Mouse (Mus musculus): Measurements from ENCODE around the gene Lrch3.

Lrch3 gene

GRCm38 (mm10) chr16:32981405-32981804, 67.5 kb downstream of the Lrch3 start:
- H3K4me3 ChIP-seq (replicated peaks; ENCODE audit: low read length), result no peak overlapping the region
- H3K36me3 ChIP-seq (ENCODE audit: insufficient read depth, low read length), result peaks cover 53% of the 10 kb centered on the region
- TF ChIP-seq NANOG (IDR thresholded peaks at IDR 0.05; ENCODE audit: borderline replicate concordance, low read length) (no peak), CTCF (conservative IDR thresholded peaks at IDR 0.05; ENCODE audit: low read length) (no peak), POU5F1 (IDR thresholded peaks at IDR 0.05; ENCODE audit: borderline replicate concordance, low read length) (no peak)
- no peaks in the 10 kb centered on the region for H3K27me3 ChIP-seq (ENCODE audit: insufficient read depth, low read length)
- no peaks in the 10 kb centered on the region for H3K9me3 ChIP-seq (ENCODE audit: low read length)
- H3K4me1 ChIP-seq (replicated peaks; ENCODE audit: low read depth, low read length), result no peaks in the 10 kb centered on the region

GRCm38 (mm10) chr16:32984631-32985030, 70.7 kb downstream of the Lrch3 start:
- H3K9me3 ChIP-seq (ENCODE audit: low read length), result no peaks in the 10 kb centered on the region

GRCm38 (mm10) chr16:32992158-32992557, 78.3 kb downstream of the Lrch3 start:
- Histone ChIP-seq H3K27me3 (ENCODE audit: insufficient read depth, low read length) (no peaks in the 10 kb centered on the region), H3K4me1 (replicated peaks; ENCODE audit: low read depth, low read length) (no peaks in the 10 kb centered on the region), H3K4me3 (replicated peaks; ENCODE audit: low read length) (no peak overlapping the region), H3K36me3 (ENCODE audit: insufficient read depth, low read length) (peaks cover 54% of the 10 kb centered on the region), H3K9me3 (ENCODE audit: low read length) (no peaks in the 10 kb centered on the region)
- TF ChIP-seq POU5F1 (IDR thresholded peaks at IDR 0.05; ENCODE audit: borderline replicate concordance, low read length), result no peak
- TF ChIP-seq NANOG (IDR thresholded peaks at IDR 0.05; ENCODE audit: borderline replicate concordance, low read length), result no peak
- TF ChIP-seq CTCF (conservative IDR thresholded peaks at IDR 0.05; ENCODE audit: low read length), result no peak

More at GRCm38 (mm10) chr16:32984631-32985030, 70.7 kb downstream of the Lrch3 start:
- Histone ChIP-seq H3K4me3 (replicated peaks; ENCODE audit: low read length) (no peak overlapping the region), H3K36me3 (ENCODE audit: insufficient read depth, low read length) (peaks cover 47% of the 10 kb centered on the region), H3K4me1 (replicated peaks; ENCODE audit: low read depth, low read length) (no peaks in the 10 kb centered on the region), H3K27me3 (ENCODE audit: insufficient read depth, low read length) (no peaks in the 10 kb centered on the region)
- TF ChIP-seq CTCF (conservative IDR thresholded peaks at IDR 0.05; ENCODE audit: low read length) (no peak), POU5F1 (IDR thresholded peaks at IDR 0.05; ENCODE audit: borderline replicate concordance, low read length) (no peak), NANOG (IDR thresholded peaks at IDR 0.05; ENCODE audit: borderline replicate concordance, low read length) (no peak)

GRCm38 (mm10) chr16:33005216-33005615, 91.3 kb downstream of the Lrch3 start:
- 0 out of 2 replicates have a peak, but pooled peaks cover 6% of the 10 kb centered on the region for H3K4me1 ChIP-seq (replicated peaks; ENCODE audit: low read depth, low read length)
- H3K4me3 ChIP-seq (replicated peaks; ENCODE audit: low read length), result no peak overlapping the region
- TF ChIP-seq NANOG (IDR thresholded peaks at IDR 0.05; ENCODE audit: borderline replicate concordance, low read length) (no peak), CTCF (conservative IDR thresholded peaks at IDR 0.05; ENCODE audit: low read length) (no peak), POU5F1 (IDR thresholded peaks at IDR 0.05; ENCODE audit: borderline replicate concordance, low read length) (no peak)
- H3K36me3 ChIP-seq (ENCODE audit: insufficient read depth, low read length), result peaks cover 66% of the 10 kb centered on the region
- H3K9me3 ChIP-seq (ENCODE audit: low read length), result no peaks in the 10 kb centered on the region
- no peaks in the 10 kb centered on the region for H3K27me3 ChIP-seq (ENCODE audit: insufficient read depth, low read length)

- H3K27me3 ChIP-seq (ENCODE audit: insufficient read depth, low read length), result no peaks in the 10 kb centered on the region
- peaks cover 66% of the 10 kb centered on the region for H3K36me3 ChIP-seq (ENCODE audit: insufficient read depth, low read length)
- no peak overlapping the region for H3K4me3 ChIP-seq (replicated peaks; ENCODE audit: low read length)
- H3K4me1 ChIP-seq (replicated peaks; ENCODE audit: low read depth, low read length), result peaks cover 9% of the 10 kb centered on the region
- no peak for TF ChIP-seq CTCF (conservative IDR thresholded peaks at IDR 0.05; ENCODE audit: low read length)
- no peak for TF ChIP-seq NANOG (IDR thresholded peaks at IDR 0.05; ENCODE audit: borderline replicate concordance, low read length)
- no peak for TF ChIP-seq POU5F1 (IDR thresholded peaks at IDR 0.05; ENCODE audit: borderline replicate concordance, low read length)
- H3K9me3 ChIP-seq (ENCODE audit: low read length), result no peaks in the 10 kb centered on the region
Observed at GRCm38 (mm10) chr16:33006888-33007287, 93.0 kb downstream of the Lrch3 start.

- peaks cover 69% of the 10 kb centered on the region for H3K36me3 ChIP-seq (ENCODE audit: insufficient read depth, low read length)
- H3K9me3 ChIP-seq (ENCODE audit: low read length), result no peaks in the 10 kb centered on the region
- H3K27me3 ChIP-seq (ENCODE audit: insufficient read depth, low read length), result no peaks in the 10 kb centered on the region
- H3K4me3 ChIP-seq (replicated peaks; ENCODE audit: low read length), result no peak overlapping the region
- TF ChIP-seq POU5F1 (IDR thresholded peaks at IDR 0.05; ENCODE audit: borderline replicate concordance, low read length), result no peak
- no peak for TF ChIP-seq NANOG (IDR thresholded peaks at IDR 0.05; ENCODE audit: borderline replicate concordance, low read length)
- no peak for TF ChIP-seq CTCF (conservative IDR thresholded peaks at IDR 0.05; ENCODE audit: low read length)
- peaks cover 14% of the 10 kb centered on the region for H3K4me1 ChIP-seq (replicated peaks; ENCODE audit: low read depth, low read length)
Observed at GRCm38 (mm10) chr16:33007436-33007835, 93.5 kb downstream of the Lrch3 start.

GRCm38 (mm10) chr16:33010166-33010565, 96.3 kb downstream of the Lrch3 start:
- no peak for TF ChIP-seq CTCF (conservative IDR thresholded peaks at IDR 0.05; ENCODE audit: low read length)
- no peak for TF ChIP-seq POU5F1 (IDR thresholded peaks at IDR 0.05; ENCODE audit: borderline replicate concordance, low read length)
- TF ChIP-seq NANOG (IDR thresholded peaks at IDR 0.05; ENCODE audit: borderline replicate concordance, low read length), result no peak
- H3K36me3 ChIP-seq (ENCODE audit: insufficient read depth, low read length), result peaks cover 90% of the 10 kb centered on the region
- no peak overlapping the region for H3K4me3 ChIP-seq (replicated peaks; ENCODE audit: low read length)
- no peaks in the 10 kb centered on the region for H3K27me3 ChIP-seq (ENCODE audit: insufficient read depth, low read length)
- no peaks in the 10 kb centered on the region for H3K9me3 ChIP-seq (ENCODE audit: low read length)
- H3K4me1 ChIP-seq (replicated peaks; ENCODE audit: low read depth, low read length), result peaks cover 34% of the 10 kb centered on the region

GRCm38 (mm10) chr16:33013801-33014200, 99.9 kb downstream of the Lrch3 start:
- H3K9me3 ChIP-seq (ENCODE audit: low read length), result no peaks in the 10 kb centered on the region
- H3K4me3 ChIP-seq (replicated peaks; ENCODE audit: low read length), result no peak overlapping the region
- TF ChIP-seq NANOG (IDR thresholded peaks at IDR 0.05; ENCODE audit: borderline replicate concordance, low read length) (no peak), CTCF (conservative IDR thresholded peaks at IDR 0.05; ENCODE audit: low read length) (no peak), POU5F1 (IDR thresholded peaks at IDR 0.05; ENCODE audit: borderline replicate concordance, low read length) (no peak)
- H3K4me1 ChIP-seq (replicated peaks; ENCODE audit: low read depth, low read length), result peaks cover 39% of the 10 kb centered on the region
- peaks cover 83% of the 10 kb centered on the region for H3K36me3 ChIP-seq (ENCODE audit: insufficient read depth, low read length)
- H3K27me3 ChIP-seq (ENCODE audit: insufficient read depth, low read length), result no peaks in the 10 kb centered on the region

- H3K9me3 ChIP-seq (ENCODE audit: low read length), result no peaks in the 10 kb centered on the region
- TF ChIP-seq NANOG (IDR thresholded peaks at IDR 0.05; ENCODE audit: borderline replicate concordance, low read length) (no peak), CTCF (conservative IDR thresholded peaks at IDR 0.05; ENCODE audit: low read length) (no peak), POU5F1 (IDR thresholded peaks at IDR 0.05; ENCODE audit: borderline replicate concordance, low read length) (no peak)
Observed at GRCm38 (mm10) chr16:33014921-33015320, 101.0 kb downstream of the Lrch3 start.

More at GRCm38 (mm10) chr16:33014921-33015320, 101.0 kb downstream of the Lrch3 start:
- peaks cover 71% of the 10 kb centered on the region for H3K36me3 ChIP-seq (ENCODE audit: insufficient read depth, low read length)
- no peaks in the 10 kb centered on the region for H3K27me3 ChIP-seq (ENCODE audit: insufficient read depth, low read length)
- peaks cover 47% of the 10 kb centered on the region for H3K4me1 ChIP-seq (replicated peaks; ENCODE audit: low read depth, low read length)
- H3K4me3 ChIP-seq (replicated peaks; ENCODE audit: low read length), result no peak overlapping the region
